Mouse (Mus musculus): ENCODE results near the gene Tekt2. TPM values are rescaled to one million over a fixed set of nuclear protein-coding genes. Genes with fewer than 3 reads are reported as not detected.

Tekt2 gene
- polyA plus RNA-seq, 1 experiment from 2014 or later = 13.2 TPM

GRCm38 (mm10) chr4:126311566-126312200 is 13.8 kb downstream of the Tekt2 start:
- Histone ChIP-seq H3K4me3 (ENCODE audit: low read length) (no peak overlapping the region), H3K9me3 (ENCODE audit: control insufficient read depth, low read length) (no peaks in the 10 kb centered on the region), H3K36me3 (ENCODE audit: control insufficient read depth, insufficient read depth, low read length) (peaks cover 13% of the 10 kb centered on the region), H3K4me1 (replicated peaks; ENCODE audit: control insufficient read depth, insufficient read depth, low read length) (peaks cover 3% of the 10 kb centered on the region; the same call in 1 of the 2 replicates), H3K27ac (ENCODE audit: low read length) (no peak overlapping the region), H3K4me2 (ENCODE audit: low read depth, low read length) (no peak overlapping the region), H3K27me3 (ENCODE audit: control insufficient read depth, insufficient read depth, low read depth, low read length) (no peaks in the 10 kb centered on the region), H3K9ac (ENCODE audit: low read length) (no peak overlapping the region)
- ATAC-seq (ENCODE audit: low read depth) = no peak
- WGBS = 90% methylated on average over 16 of the region's 16 CpGs

GRCm38 (mm10) chr4:126310344-126310743 is 15.1 kb downstream of the Tekt2 start:
- WGBS = 76% methylated on average over 7 of the region's 7 CpGs
- no peak overlapping the region for H3K9ac ChIP-seq (ENCODE audit: low read length)
- no peak overlapping the region for H3K4me3 ChIP-seq (ENCODE audit: low read length)
- H3K27me3 ChIP-seq (ENCODE audit: control insufficient read depth, insufficient read depth, low read depth, low read length) = no peaks in the 10 kb centered on the region
- ATAC-seq (ENCODE audit: low read depth) = no peak
- H3K4me2 ChIP-seq (ENCODE audit: low read depth, low read length) = no peak overlapping the region
- H3K36me3 ChIP-seq (ENCODE audit: control insufficient read depth, insufficient read depth, low read length) = no peaks in the 10 kb centered on the region
- H3K9me3 ChIP-seq (ENCODE audit: control insufficient read depth, low read length) = peaks cover 2% of the 10 kb centered on the region; the same call in 1 of the 2 replicates
- peaks cover 3% of the 10 kb centered on the region; the same call in 1 of the 2 replicates for H3K4me1 ChIP-seq (replicated peaks; ENCODE audit: control insufficient read depth, insufficient read depth, low read length)
- H3K27ac ChIP-seq (ENCODE audit: low read length) = no peak overlapping the region

- H3K36me3 ChIP-seq (ENCODE audit: control insufficient read depth, insufficient read depth, low read length) = no peaks in the 10 kb centered on the region
- ATAC-seq (ENCODE audit: low read depth) = peak; percentile 65
- H3K4me1 ChIP-seq (replicated peaks; ENCODE audit: control insufficient read depth, insufficient read depth, low read length) = peaks cover 3% of the 10 kb centered on the region; the same call in 1 of the 2 replicates
- H3K27ac ChIP-seq (ENCODE audit: low read length) = no peak overlapping the region
- WGBS = 1% methylated on average over 7 of the region's 7 CpGs
- H3K9me3 ChIP-seq (ENCODE audit: control insufficient read depth, low read length) = peaks cover 2% of the 10 kb centered on the region; the same call in 1 of the 2 replicates
- H3K4me2 ChIP-seq (ENCODE audit: low read depth, low read length) = peak overlapping the region; percentile 44
- no peak overlapping the region for H3K4me3 ChIP-seq (ENCODE audit: low read length)
- peak overlapping the region; percentile 38; the same call in 1 of the 2 replicates for H3K9ac ChIP-seq (ENCODE audit: low read length)
- H3K27me3 ChIP-seq (ENCODE audit: control insufficient read depth, insufficient read depth, low read depth, low read length) = no peaks in the 10 kb centered on the region
Observed at GRCm38 (mm10) chr4:126309922-126310309, 15.6 kb downstream of the Tekt2 start.

- no peaks in the 10 kb centered on the region for H3K36me3 ChIP-seq (ENCODE audit: control insufficient read depth, insufficient read depth, low read length)
- peak overlapping the region; percentile 38; the same call in 1 of the 2 replicates for H3K9ac ChIP-seq (ENCODE audit: low read length)
- H3K4me3 ChIP-seq (ENCODE audit: low read length) = no peak overlapping the region
- peak; percentile 46 for ATAC-seq (ENCODE audit: low read depth)
- peaks cover 2% of the 10 kb centered on the region; the same call in 1 of the 2 replicates for H3K9me3 ChIP-seq (ENCODE audit: control insufficient read depth, low read length)
- H3K4me2 ChIP-seq (ENCODE audit: low read depth, low read length) = peak overlapping the region; percentile 44
- 16% methylated on average over 20 of the region's 20 CpGs for WGBS
- peaks cover 3% of the 10 kb centered on the region; the same call in 1 of the 2 replicates for H3K4me1 ChIP-seq (replicated peaks; ENCODE audit: control insufficient read depth, insufficient read depth, low read length)
- no peaks in the 10 kb centered on the region for H3K27me3 ChIP-seq (ENCODE audit: control insufficient read depth, insufficient read depth, low read depth, low read length)
- H3K27ac ChIP-seq (ENCODE audit: low read length) = no peak overlapping the region
Observed at GRCm38 (mm10) chr4:126309211-126309921, 16.1 kb downstream of the Tekt2 start.

GRCm38 (mm10) chr4:126306827-126307226 is 18.7 kb downstream of the Tekt2 start:
- no peak overlapping the region for H3K9ac ChIP-seq (ENCODE audit: low read length)
- peaks cover 2% of the 10 kb centered on the region; the same call in 1 of the 2 replicates for H3K9me3 ChIP-seq (ENCODE audit: control insufficient read depth, low read length)
- WGBS = 6% methylated on average over 2 of the region's 2 CpGs
- H3K4me3 ChIP-seq (ENCODE audit: low read length) = no peak overlapping the region
- ATAC-seq (ENCODE audit: low read depth) = no peak
- H3K36me3 ChIP-seq (ENCODE audit: control insufficient read depth, insufficient read depth, low read length) = no peaks in the 10 kb centered on the region
- H3K4me1 ChIP-seq (replicated peaks; ENCODE audit: control insufficient read depth, insufficient read depth, low read length) = peaks cover 4% of the 10 kb centered on the region; the same call in 1 of the 2 replicates
- peaks cover 11% of the 10 kb centered on the region; the same call in 1 of the 2 replicates for H3K27me3 ChIP-seq (ENCODE audit: control insufficient read depth, insufficient read depth, low read depth, low read length)
- H3K27ac ChIP-seq (ENCODE audit: low read length) = no peak overlapping the region
- H3K4me2 ChIP-seq (ENCODE audit: low read depth, low read length) = no peak overlapping the region

GRCm38 (mm10) chr4:126306058-126306457 is 19.4 kb downstream of the Tekt2 start:
- Histone ChIP-seq H3K4me1 (replicated peaks; ENCODE audit: control insufficient read depth, insufficient read depth, low read length) (peaks cover 11% of the 10 kb centered on the region), H3K4me2 (ENCODE audit: low read depth, low read length) (no peak overlapping the region), H3K4me3 (ENCODE audit: low read length) (no peak overlapping the region), H3K27ac (ENCODE audit: low read length) (no peak overlapping the region), H3K9me3 (ENCODE audit: control insufficient read depth, low read length) (peaks cover 2% of the 10 kb centered on the region; the same call in 1 of the 2 replicates), H3K27me3 (ENCODE audit: control insufficient read depth, insufficient read depth, low read depth, low read length) (peaks cover 18% of the 10 kb centered on the region), H3K36me3 (ENCODE audit: control insufficient read depth, insufficient read depth, low read length) (no peaks in the 10 kb centered on the region), H3K9ac (ENCODE audit: low read length) (no peak overlapping the region)
- WGBS = 81% methylated on average over 6 of the region's 6 CpGs
- no peak for ATAC-seq (ENCODE audit: low read depth)

- Histone ChIP-seq H3K4me3 (ENCODE audit: low read length) (no peak overlapping the region), H3K9ac (ENCODE audit: low read length) (no peak overlapping the region), H3K36me3 (ENCODE audit: control insufficient read depth, insufficient read depth, low read length) (no peaks in the 10 kb centered on the region), H3K27ac (ENCODE audit: low read length) (no peak overlapping the region), H3K4me1 (replicated peaks; ENCODE audit: control insufficient read depth, insufficient read depth, low read length) (peaks cover 16% of the 10 kb centered on the region), H3K9me3 (ENCODE audit: control insufficient read depth, low read length) (peaks cover 2% of the 10 kb centered on the region; the same call in 1 of the 2 replicates), H3K27me3 (ENCODE audit: control insufficient read depth, insufficient read depth, low read depth, low read length) (peaks cover 25% of the 10 kb centered on the region), H3K4me2 (ENCODE audit: low read depth, low read length) (no peak overlapping the region)
- no peak for ATAC-seq (ENCODE audit: low read depth)
- WGBS = 80% methylated on average over 1 of the region's 1 CpGs
Observed at GRCm38 (mm10) chr4:126305428-126305827, 20.1 kb downstream of the Tekt2 start.

- Histone ChIP-seq H3K27me3 (ENCODE audit: control insufficient read depth, insufficient read depth, low read depth, low read length) (peaks cover 34% of the 10 kb centered on the region), H3K9me3 (ENCODE audit: control insufficient read depth, low read length) (peaks cover 2% of the 10 kb centered on the region; the same call in 1 of the 2 replicates), H3K9ac (ENCODE audit: low read length) (no peak overlapping the region), H3K27ac (ENCODE audit: low read length) (no peak overlapping the region), H3K4me1 (replicated peaks; ENCODE audit: control insufficient read depth, insufficient read depth, low read length) (peaks cover 12% of the 10 kb centered on the region), H3K4me3 (ENCODE audit: low read length) (no peak overlapping the region), H3K4me2 (ENCODE audit: low read depth, low read length) (no peak overlapping the region), H3K36me3 (ENCODE audit: control insufficient read depth, insufficient read depth, low read length) (no peaks in the 10 kb centered on the region)
- no peak for ATAC-seq (ENCODE audit: low read depth)
- 59% methylated on average over 4 of the region's 4 CpGs for WGBS
Observed at GRCm38 (mm10) chr4:126303877-126304276, 21.6 kb downstream of the Tekt2 start.

- Histone ChIP-seq H3K9ac (ENCODE audit: low read length) (peak overlapping the region; percentile 51), H3K27ac (ENCODE audit: low read length) (no peak overlapping the region)
- ATAC-seq (ENCODE audit: low read depth) = no peak
Observed at GRCm38 (mm10) chr4:126301584-126302309, 23.7 kb downstream of the Tekt2 start.

More at GRCm38 (mm10) chr4:126301584-126302309, 23.7 kb downstream of the Tekt2 start:
- H3K36me3 ChIP-seq (ENCODE audit: control insufficient read depth, insufficient read depth, low read length) = no peaks in the 10 kb centered on the region
- 12% methylated on average over 27 of the region's 27 CpGs for WGBS
- peaks cover 2% of the 10 kb centered on the region; the same call in 1 of the 2 replicates for H3K9me3 ChIP-seq (ENCODE audit: control insufficient read depth, low read length)
- H3K27me3 ChIP-seq (ENCODE audit: control insufficient read depth, insufficient read depth, low read depth, low read length) = peaks cover 34% of the 10 kb centered on the region
- peaks cover 16% of the 10 kb centered on the region for H3K4me1 ChIP-seq (replicated peaks; ENCODE audit: control insufficient read depth, insufficient read depth, low read length)
- peak overlapping the region; percentile 50 for H3K4me3 ChIP-seq (ENCODE audit: low read length)
- peak overlapping the region; percentile 79 for H3K4me2 ChIP-seq (ENCODE audit: low read depth, low read length)
